In genomic region chr7:100907231-100907630, GRCm38 (mm10) we compare ENCODE assay signal across 9 mouse cellular contexts. TPM values are rescaled to one million over a fixed set of nuclear protein-coding genes. Genes with fewer than 3 reads are reported as not detected.
A peak's percentile ranks its signal among the peaks of the same experiment; 100 is the strongest.
DNase-seq lines count a peak whose midpoint lies in the region; ATAC-seq and TF ChIP-seq lines count a peak whose summit lies in the region.
"Had no signal": no experiment of that assay in that cellular context is flagged by ENCODE, and none has a peak within 500 bp of the region (broad histone marks: within the 10 kb centered on the region; RNA-seq: fewer than 3 reads in every experiment).

No protein-coding gene starts in this region.

- TF ChIP-seq POLR2A in myocyte (IDR thresholded peaks at IDR 0.05; ENCODE audit: insufficient read length, low read depth) = no peak

- H3K9ac ChIP-seq in intestine, embryonic 14.5 days (ENCODE audit: low read length) = no peak overlapping the region
- no peak overlapping the region for H3K9ac ChIP-seq in stomach, embryonic 15.5 days

- H3K4me1 ChIP-seq in intestine, embryonic 14.5 days (replicated peaks; ENCODE audit: control insufficient read depth, insufficient read depth, low read length) = peaks cover 37% of the 10 kb centered on the region
- H3K4me1 ChIP-seq in stomach, embryonic 15.5 days = peaks cover 44% of the 10 kb centered on the region

- peak overlapping the region; percentile 20; the same call in 1 of the 2 replicates for H3K4me2 ChIP-seq in intestine, embryonic 14.5 days (ENCODE audit: low read length)
- peak overlapping the region; percentile 71 for H3K4me2 ChIP-seq in myocyte (ENCODE audit: low read depth)
- 0 out of 2 replicates have a peak overlapping the region, but pooled peaks have one; percentile 2 for H3K4me2 ChIP-seq in stomach, embryonic 15.5 days

- H3K79me2 ChIP-seq in myocyte (ENCODE audit: control insufficient read depth, insufficient read depth) = peaks cover 74% of the 10 kb centered on the region

- peak; percentile 85 for DNase-seq in urinary bladder, postnatal 14 days (ENCODE audit: low spot score)
- DNase-seq in urinary bladder, adult 2 months (ENCODE audit: low spot score) = no peak
- peak; percentile 86 for DNase-seq in gastrocnemius, adult 2 months
- peak; percentile 94 for DNase-seq in intestine, embryonic 14.5 days (ENCODE audit: low spot score)
- peak; percentile 87 to 91 for DNase-seq in left cerebral cortex, postnatal 14 days (ENCODE audit: low spot score in 2 of 2)

- 0% methylated on average over 1 of the region's 1 CpGs for WGBS in intestine, embryonic 14.5 days
- WGBS in stomach, embryonic 15.5 days = 0% methylated on average over 1 of the region's 1 CpGs

- intact Hi-C loops in gastrocnemius, adult 2 months (cut with DNase I) = loop anchor here (1.0 to 5.0 kb wide), 4 partner anchors 25 to 145 kb away; partner anchors contain the start of gene Arhgef17
- intact Hi-C loops in left cerebral cortex, postnatal 14 days (cut with DNase I) = loop anchor here (1.0 to 2.0 kb wide), 2 partner anchors 25 to 144 kb away; partner anchors contain the start of gene Arhgef17

- H3K4me3 ChIP-seq in gastrocnemius, adult 2 months = peak overlapping the region; percentile 53
- H3K4me3 ChIP-seq in intestine, embryonic 14.5 days (ENCODE audit: low read depth, low read length) = no peak overlapping the region
- H3K4me3 ChIP-seq in myocyte = no peak overlapping the region
- no peak overlapping the region for H3K4me3 ChIP-seq in stomach, embryonic 15.5 days (replicated peaks)
- H3K4me3 ChIP-seq: erythroblast, embryonic 14.5 days had no signal

- H3K27ac ChIP-seq in gastrocnemius, adult 2 months = peak overlapping the region; percentile 82
- H3K27ac ChIP-seq in intestine, embryonic 14.5 days (ENCODE audit: low read depth) = peak overlapping the region; percentile 70
- peak overlapping the region; percentile 67 for H3K27ac ChIP-seq in stomach, embryonic 15.5 days

- H3K36me3 ChIP-seq in intestine, embryonic 14.5 days (ENCODE audit: control insufficient read depth, insufficient read depth, low read length) = 0 out of 2 replicates have a peak, but pooled peaks cover 26% of the 10 kb centered on the region
- peaks cover 4% of the 10 kb centered on the region for H3K36me3 ChIP-seq in myocyte (ENCODE audit: control insufficient read depth, insufficient read depth)
- H3K36me3 ChIP-seq in stomach, embryonic 15.5 days = 0 out of 2 replicates have a peak, but pooled peaks cover 3% of the 10 kb centered on the region

- ATAC-seq in common myeloid progenitor, adult 5-6 weeks (replicated peaks; ENCODE audit: low read depth, poor library complexity, severe bottlenecking) = peak; percentile 87
- ATAC-seq in intestine, embryonic 14.5 days (replicated peaks; ENCODE audit: low FRiP score, low TSS enrichment, low read depth) = 0 out of 2 replicates have a peak, but pooled peaks have one; percentile 8
- no peak for ATAC-seq in stomach, embryonic 15.5 days (ENCODE audit: insufficient read depth, low FRiP score, low read depth)

- TF ChIP-seq CTCF in gastrocnemius, adult 2 months (IDR thresholded peaks at IDR 0.05) = no peak; the same call in 1 of the 2 replicates

- no peak overlapping the region for H3ac ChIP-seq in myocyte (ENCODE audit: control insufficient read depth, insufficient read length)

- no peaks in the 10 kb centered on the region for H3K9me3 ChIP-seq in intestine, embryonic 14.5 days (ENCODE audit: control insufficient read depth, low read length)
- no peaks in the 10 kb centered on the region for H3K9me3 ChIP-seq in stomach, embryonic 15.5 days

- no peaks in the 10 kb centered on the region for H3K27me3 ChIP-seq in intestine, embryonic 14.5 days (replicated peaks; ENCODE audit: control insufficient read depth, insufficient read depth, low read length)
- no peaks in the 10 kb centered on the region for H3K27me3 ChIP-seq in myocyte (ENCODE audit: control insufficient read depth, insufficient read depth, insufficient read length)
- H3K27me3 ChIP-seq in stomach, embryonic 15.5 days (replicated peaks) = no peaks in the 10 kb centered on the region

TF ChIP-seq in myocyte, 11 proteins besides CTCF, POLR2A, EP300 and RAD21:
- TF ChIP-seq E2F4 (IDR thresholded peaks at IDR 0.05; ENCODE audit: insufficient read depth) = no peak
- no peak for TF ChIP-seq MYOG (IDR thresholded peaks at IDR 0.05; ENCODE audit: control insufficient read depth in 1 of 3, insufficient read depth in 1 of 3, insufficient read length in 2 of 3, low read depth in 2 of 3)
- no peak for TF ChIP-seq MYOD1 (IDR thresholded peaks at IDR 0.05; ENCODE audit: control insufficient read depth in 1 of 3, insufficient read length in 2 of 3, low read depth in 2 of 3)
- no peak for TF ChIP-seq REST (IDR thresholded peaks at IDR 0.05; ENCODE audit: insufficient read depth, insufficient read length)
- TF ChIP-seq POLR2AphosphoS2 (IDR thresholded peaks at IDR 0.05; ENCODE audit: insufficient read length, low read depth) = no peak
- no peak for TF ChIP-seq MAX (IDR thresholded peaks at IDR 0.05; ENCODE audit: low read depth)
- TF ChIP-seq CEBPB (IDR thresholded peaks at IDR 0.05; ENCODE audit: insufficient read depth, poor library complexity, severe bottlenecking) = no peak
- no peak for TF ChIP-seq USF1 (IDR thresholded peaks at IDR 0.05; ENCODE audit: low read depth)
- TF ChIP-seq SRF (IDR thresholded peaks at IDR 0.05; ENCODE audit: control insufficient read depth, insufficient read length, low read depth) = no peak
- TF ChIP-seq TCF3 (IDR thresholded peaks at IDR 0.05; ENCODE audit: insufficient read length, low read depth) = no peak

RNA-seq across cellular contexts. Expression of gene Arhgef17, which starts 24.7 kb away (rescaled TPM):
- polyA plus RNA-seq in urinary bladder, adult 2 months (2012; rRNA removed) = 17.1 and 30.1 TPM in 2 replicates
- total RNA-seq in common myeloid progenitor, adult 5-6 weeks (2017) = 0.05 and 0.59 TPM in 2 replicates
- total RNA-seq in gastrocnemius, adult 2 months (2021) = 10 to 100 TPM; 20.9 to 33.3 TPM
- polyA plus RNA-seq in intestine, embryonic 14.5 days (2014; fragmentation: Nextera tagmentation; extraction: Ambion mirVana) = 12.9 and 14.2 TPM in 2 replicates
- total RNA-seq in left cerebral cortex, postnatal 14 days (2021) = 10 to 100 TPM; 81.3 to 91.6 TPM
- 24.7 TPM for polyA plus RNA-seq in myocyte (2012; fragmentation: generic; extraction: Trizol)
- 6.2 and 7.9 TPM in 2 replicates for polyA plus RNA-seq in stomach, embryonic 15.5 days (2015; fragmentation: Nextera tagmentation; extraction: Ambion mirVana)

RNA-seq across cellular contexts. Expression of gene Relt, which starts 44.0 kb away (rescaled TPM):
- 2.2 TPM in 2 replicates for polyA plus RNA-seq in urinary bladder, adult 2 months (2012; rRNA removed)
- 5.5 and 18.3 TPM in 2 replicates for total RNA-seq in common myeloid progenitor, adult 5-6 weeks (2017)
- 10 to 100 TPM in 1 of 2 experiments, 1 to 10 TPM in 1; 9.5 to 19.8 TPM for total RNA-seq in gastrocnemius, adult 2 months (2021)
- 1.9 and 2.0 TPM in 2 replicates for polyA plus RNA-seq in intestine, embryonic 14.5 days (2014; fragmentation: Nextera tagmentation; extraction: Ambion mirVana)
- 10 to 100 TPM in 1 of 2 experiments, 1 to 10 TPM in 1; 9.7 to 10.6 TPM for total RNA-seq in left cerebral cortex, postnatal 14 days (2021)
- polyA plus RNA-seq in myocyte (2012; fragmentation: generic; extraction: Trizol) = 6.5 TPM
- polyA plus RNA-seq in stomach, embryonic 15.5 days (2015; fragmentation: Nextera tagmentation; extraction: Ambion mirVana) = 3.2 and 4.1 TPM in 2 replicates

Comparison
In these comparisons a context has a peak if more than half of its experiments do, and no peak if none do; other contexts are left out.
1. H3K4me2 ChIP-seq: peak in every context shown above with its lines; median percentile 71 in myocyte; 20 in intestine, embryonic 14.5 days; 2 in stomach, embryonic 15.5 days.